Mouse (Mus musculus): ENCODE measurements around the gene Gm49405. TPM values are rescaled to one million over a fixed set of nuclear protein-coding genes. Genes with fewer than 3 reads are reported as not detected.

Gene Gm49405
- polyA plus RNA-seq, 1 experiment from 2014 or later = 1.1 TPM

- Histone ChIP-seq H3K9me3 (ENCODE audit: low read length) (no peaks in the 10 kb centered on the region), H3K9ac (replicated peaks; ENCODE audit: low read depth) (no peak overlapping the region), H3K4me3 (ENCODE audit: low read depth, low read length) (no peak overlapping the region), H3K36me3 (ENCODE audit: insufficient read depth, low read length) (no peaks in the 10 kb centered on the region), H3K4me1 (ENCODE audit: insufficient read depth, low read depth, low read length) (peaks cover 12% of the 10 kb centered on the region; the same call in 1 of the 2 replicates), H3K27ac (ENCODE audit: low read length) (0 out of 2 replicates have a peak overlapping the region, but pooled peaks have one; percentile 51), H3K4me2 (replicated peaks; ENCODE audit: low read depth, low read length) (no peak overlapping the region), H3K27me3 (replicated peaks; ENCODE audit: insufficient read depth, low read length) (no peaks in the 10 kb centered on the region)
- TF ChIP-seq CTCF (IDR thresholded peaks at IDR 0.05) (no peak), EP300 (IDR thresholded peaks at IDR 0.05) (no peak)
- ATAC-seq (no peak), DNase-seq (ENCODE audit: low spot score) (no peak)
- WGBS = 48% methylated on average over 7 of the region's 7 CpGs
Observed at GRCm38 (mm10) chr19:3996106-3996505, 4.3 kb upstream of the Gm49405 start.

GRCm38 (mm10) chr19:3996747-3997146 lies 3.7 kb upstream of the Gm49405 start:
- no peak overlapping the region for H3K4me3 ChIP-seq (ENCODE audit: low read depth, low read length)
- no peak overlapping the region for H3K9ac ChIP-seq (replicated peaks; ENCODE audit: low read depth)
- DNase-seq (ENCODE audit: low spot score) (no peak), ATAC-seq (no peak)
- H3K36me3 ChIP-seq (ENCODE audit: insufficient read depth, low read length) = no peaks in the 10 kb centered on the region
- WGBS = 80% methylated on average over 8 of the region's 8 CpGs
- H3K4me1 ChIP-seq (ENCODE audit: insufficient read depth, low read depth, low read length) = peaks cover 13% of the 10 kb centered on the region; the same call in 1 of the 2 replicates
- no peak for TF ChIP-seq CTCF (IDR thresholded peaks at IDR 0.05)
- no peak overlapping the region for H3K4me2 ChIP-seq (replicated peaks; ENCODE audit: low read depth, low read length)
- no peak overlapping the region for H3K27ac ChIP-seq (ENCODE audit: low read length)
- H3K27me3 ChIP-seq (replicated peaks; ENCODE audit: insufficient read depth, low read length) = no peaks in the 10 kb centered on the region
- no peaks in the 10 kb centered on the region for H3K9me3 ChIP-seq (ENCODE audit: low read length)

- no peaks in the 10 kb centered on the region for H3K9me3 ChIP-seq (ENCODE audit: low read length)
- no peaks in the 10 kb centered on the region for H3K27me3 ChIP-seq (replicated peaks; ENCODE audit: insufficient read depth, low read length)
- ATAC-seq (no peak), DNase-seq (ENCODE audit: low spot score) (no peak)
- peaks cover 13% of the 10 kb centered on the region; the same call in 1 of the 2 replicates for H3K4me1 ChIP-seq (ENCODE audit: insufficient read depth, low read depth, low read length)
- WGBS = 46% methylated on average over 8 of the region's 8 CpGs
- no peak for TF ChIP-seq CTCF (IDR thresholded peaks at IDR 0.05)
- TF ChIP-seq EP300 (IDR thresholded peaks at IDR 0.05) = no peak
- H3K36me3 ChIP-seq (ENCODE audit: insufficient read depth, low read length) = no peaks in the 10 kb centered on the region
- H3K4me3 ChIP-seq (ENCODE audit: low read depth, low read length) = no peak overlapping the region
- H3K27ac ChIP-seq (ENCODE audit: low read length) = no peak overlapping the region
- H3K4me2 ChIP-seq (replicated peaks; ENCODE audit: low read depth, low read length) = no peak overlapping the region
- H3K9ac ChIP-seq (replicated peaks; ENCODE audit: low read depth) = no peak overlapping the region
Observed at GRCm38 (mm10) chr19:3997231-3997630, 3.2 kb upstream of the Gm49405 start.

- H3K27me3 ChIP-seq (replicated peaks; ENCODE audit: insufficient read depth, low read length) = no peaks in the 10 kb centered on the region
- DNase-seq (ENCODE audit: low spot score) = no peak
- WGBS = 61% methylated on average over 8 of the region's 8 CpGs
- no peaks in the 10 kb centered on the region for H3K9me3 ChIP-seq (ENCODE audit: low read length)
- H3K4me1 ChIP-seq (ENCODE audit: insufficient read depth, low read depth, low read length) = peaks cover 13% of the 10 kb centered on the region; the same call in 1 of the 2 replicates
- no peak overlapping the region for H3K4me2 ChIP-seq (replicated peaks; ENCODE audit: low read depth, low read length)
- no peak overlapping the region for H3K9ac ChIP-seq (replicated peaks; ENCODE audit: low read depth)
- H3K4me3 ChIP-seq (ENCODE audit: low read depth, low read length) = no peak overlapping the region
- no peak for ATAC-seq
- TF ChIP-seq CTCF (IDR thresholded peaks at IDR 0.05) = no peak
- TF ChIP-seq EP300 (IDR thresholded peaks at IDR 0.05) = no peak
- no peaks in the 10 kb centered on the region for H3K36me3 ChIP-seq (ENCODE audit: insufficient read depth, low read length)
- H3K27ac ChIP-seq (ENCODE audit: low read length) = no peak overlapping the region
Observed at GRCm38 (mm10) chr19:3998335-3998734, 2.1 kb upstream of the Gm49405 start.

DNA sequence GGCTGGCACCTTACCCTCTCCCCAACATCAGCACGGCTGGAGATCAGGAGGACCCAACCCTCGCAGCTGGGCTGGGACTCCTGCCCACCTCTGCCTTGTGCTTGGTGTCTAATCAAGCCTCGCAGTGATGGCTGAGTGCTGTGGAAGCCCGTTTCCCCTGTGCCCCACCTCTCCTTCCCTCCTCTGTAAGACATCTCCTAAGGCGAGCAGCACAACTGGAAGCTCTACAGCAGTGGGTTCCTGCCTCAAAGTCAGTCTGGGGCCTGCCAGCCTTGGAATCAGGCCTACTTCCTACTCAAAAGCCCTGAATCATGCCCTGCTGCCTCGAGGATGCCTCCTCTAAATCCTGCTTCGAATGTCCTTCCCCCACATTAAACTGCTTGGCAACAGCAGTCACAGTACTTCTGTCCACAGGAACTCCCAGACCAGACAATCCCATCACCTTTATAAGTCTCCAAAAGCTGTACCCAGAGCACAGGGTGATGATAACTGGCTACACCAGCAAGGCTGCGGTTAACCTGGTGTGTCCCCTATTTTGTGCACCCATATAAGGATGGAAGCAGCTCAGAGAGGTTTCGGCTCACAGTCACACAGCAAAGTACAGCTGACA lies 1.2 kb upstream of the Gm49405 start:
- no peak overlapping the region for H3K27ac ChIP-seq (ENCODE audit: low read length)
- no peaks in the 10 kb centered on the region for H3K27me3 ChIP-seq (replicated peaks; ENCODE audit: insufficient read depth, low read length)
- peak overlapping the region; percentile 95; the same call in 1 of the 2 replicates for H3K4me2 ChIP-seq (replicated peaks; ENCODE audit: low read depth, low read length)
- DNase-seq (ENCODE audit: low spot score) (no peak), ATAC-seq (no peak)
- 80% methylated on average over 9 of the region's 9 CpGs for WGBS
- no peaks in the 10 kb centered on the region for H3K36me3 ChIP-seq (ENCODE audit: insufficient read depth, low read length)
- no peaks in the 10 kb centered on the region for H3K9me3 ChIP-seq (ENCODE audit: low read length)
- no peak overlapping the region for H3K4me3 ChIP-seq (ENCODE audit: low read depth, low read length)
- H3K9ac ChIP-seq (replicated peaks; ENCODE audit: low read depth) = no peak overlapping the region
- peaks cover 13% of the 10 kb centered on the region; the same call in 1 of the 2 replicates for H3K4me1 ChIP-seq (ENCODE audit: insufficient read depth, low read depth, low read length)
- TF ChIP-seq CTCF (IDR thresholded peaks at IDR 0.05) (no peak), EP300 (IDR thresholded peaks at IDR 0.05) (no peak)

DNA sequence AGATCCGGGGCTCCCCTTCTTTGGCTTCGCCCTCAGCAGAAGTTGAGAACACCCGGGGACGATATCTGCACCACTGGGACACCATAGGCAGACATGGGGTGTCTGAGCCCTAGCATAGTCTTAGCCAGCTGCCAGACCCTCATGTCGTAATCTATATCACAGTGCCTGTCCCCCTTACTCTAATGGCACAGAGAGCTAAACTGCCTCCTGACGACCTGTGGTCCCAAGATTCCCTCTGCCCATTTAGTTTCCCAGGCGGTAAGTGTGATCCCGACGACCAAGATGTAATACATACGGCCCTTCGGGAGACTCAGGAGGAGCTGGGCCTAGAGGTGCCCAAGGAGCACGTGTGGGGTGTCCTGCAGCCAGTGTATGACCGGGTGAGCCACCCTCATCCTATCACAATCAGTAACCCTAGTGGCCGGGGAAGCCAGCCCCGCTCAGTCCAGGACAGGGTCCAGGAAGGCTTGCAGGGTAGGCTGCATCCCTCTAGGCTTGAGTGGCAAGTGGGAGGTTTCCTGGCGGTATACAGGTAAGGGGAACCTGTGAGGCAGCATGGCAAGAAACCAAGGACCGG lies 611 bp downstream of the Gm49405 start:
- TF ChIP-seq CTCF (IDR thresholded peaks at IDR 0.05) = no peak
- TF ChIP-seq EP300 (IDR thresholded peaks at IDR 0.05) = no peak
- H3K4me1 ChIP-seq (ENCODE audit: insufficient read depth, low read depth, low read length) = peaks cover 10% of the 10 kb centered on the region; the same call in 1 of the 2 replicates

More for the DNA sequence above, 611 bp downstream of the Gm49405 start:
- H3K9me3 ChIP-seq (ENCODE audit: low read length) = no peaks in the 10 kb centered on the region
- 16% methylated on average over 17 of the region's 17 CpGs for WGBS
- peak overlapping the region; percentile 64; the same call in 1 of the 2 replicates for H3K9ac ChIP-seq (replicated peaks; ENCODE audit: low read depth)
- H3K27me3 ChIP-seq (replicated peaks; ENCODE audit: insufficient read depth, low read length) = no peaks in the 10 kb centered on the region
- peak overlapping the region; percentile 90 for H3K27ac ChIP-seq (ENCODE audit: low read length)
- DNase-seq (ENCODE audit: low spot score) (no peak), ATAC-seq (no peak)
- peak overlapping the region; percentile 95 for H3K4me2 ChIP-seq (replicated peaks; ENCODE audit: low read depth, low read length)
- peak overlapping the region; percentile 57 for H3K4me3 ChIP-seq (ENCODE audit: low read depth, low read length)
- peaks cover 3% of the 10 kb centered on the region; the same call in 1 of the 2 replicates for H3K36me3 ChIP-seq (ENCODE audit: insufficient read depth, low read length)
